Mouse (Mus musculus): ENCODE data around the gene Fate1. TPM values are rescaled to one million over a fixed set of nuclear protein-coding genes. Genes with fewer than 3 reads are reported as not detected.

Fate1 gene
- polyA plus RNA-seq, 1 experiment from 2014 or later, result not detected

- no peak overlapping the region for H3K27ac ChIP-seq
- H3K9me3 ChIP-seq (replicated peaks), result no peaks in the 10 kb centered on the region
- 95% methylated on average over 1 of the region's 1 CpGs for WGBS
- H3K4me3 ChIP-seq, result no peak overlapping the region
- H3K4me2 ChIP-seq (replicated peaks), result no peak overlapping the region
- H3K36me3 ChIP-seq, result no peaks in the 10 kb centered on the region
- H3K9ac ChIP-seq, result no peak overlapping the region
- no peaks in the 10 kb centered on the region for H3K4me1 ChIP-seq
- no peak for ATAC-seq (ENCODE audit: low FRiP score)
- H3K27me3 ChIP-seq, result no peaks in the 10 kb centered on the region
Measured at GRCm38 (mm10) chrX:71983775-71984174, 11.0 kb downstream of the Fate1 start.

GRCm38 (mm10) chrX:71991549-71991948, 18.8 kb downstream of the Fate1 start, which contains the start of gene Cnga2:
TSS of gene Cnga2 (plus strand) at chrX:71991849.
- Histone ChIP-seq H3K27me3 (no peaks in the 10 kb centered on the region), H3K4me3 (no peak within 1 kb of the TSS), H3K4me2 (replicated peaks) (no peak within 1 kb of the TSS), H3K4me1 (no peaks in the 10 kb centered on the region), H3K27ac (no peak within 1 kb of the TSS), H3K9ac (no peak within 1 kb of the TSS), H3K9me3 (replicated peaks) (no peaks in the 10 kb centered on the region), H3K36me3 (no peaks in the 10 kb centered on the region)
- no peak for ATAC-seq (ENCODE audit: low FRiP score)
- whole genome bisulfite sequencing, result 85% methylated on average over 3 of the region's 3 CpGs

GRCm38 (mm10) chrX:71995972-71996371, 23.2 kb downstream of the Fate1 start:
- Histone ChIP-seq H3K4me3 (no peak overlapping the region), H3K27me3 (no peaks in the 10 kb centered on the region), H3K9me3 (replicated peaks) (no peaks in the 10 kb centered on the region), H3K9ac (no peak overlapping the region), H3K4me1 (no peaks in the 10 kb centered on the region), H3K36me3 (no peaks in the 10 kb centered on the region), H3K4me2 (replicated peaks) (no peak overlapping the region), H3K27ac (no peak overlapping the region)
- WGBS, result 68% methylated on average over 1 of the region's 1 CpGs
- no peak for ATAC-seq (ENCODE audit: low FRiP score)

GRCm38 (mm10) chrX:72009930-72010329, 37.1 kb downstream of the Fate1 start:
- H3K27me3 ChIP-seq, result no peaks in the 10 kb centered on the region
- no peak for ATAC-seq (ENCODE audit: low FRiP score)
- no peaks in the 10 kb centered on the region for H3K9me3 ChIP-seq (replicated peaks)
- no peaks in the 10 kb centered on the region for H3K36me3 ChIP-seq
- no peak overlapping the region for H3K4me3 ChIP-seq
- no peak overlapping the region for H3K27ac ChIP-seq
- no peak overlapping the region for H3K4me2 ChIP-seq (replicated peaks)
- H3K4me1 ChIP-seq, result no peaks in the 10 kb centered on the region
- H3K9ac ChIP-seq, result no peak overlapping the region

- H3K9ac ChIP-seq, result no peak overlapping the region
- H3K9me3 ChIP-seq (replicated peaks), result no peaks in the 10 kb centered on the region
- no peaks in the 10 kb centered on the region for H3K27me3 ChIP-seq
- ATAC-seq (ENCODE audit: low FRiP score), result no peak
- H3K27ac ChIP-seq, result no peak overlapping the region
- 66% methylated on average over 9 of the region's 9 CpGs for WGBS
- H3K4me3 ChIP-seq, result no peak overlapping the region
- no peaks in the 10 kb centered on the region for H3K36me3 ChIP-seq
- H3K4me2 ChIP-seq (replicated peaks), result no peak overlapping the region
- no peaks in the 10 kb centered on the region for H3K4me1 ChIP-seq
Measured at GRCm38 (mm10) chrX:72012236-72012635, 39.5 kb downstream of the Fate1 start.

GRCm38 (mm10) chrX:72012804-72013203, 40.0 kb downstream of the Fate1 start:
- Histone ChIP-seq H3K36me3 (no peaks in the 10 kb centered on the region), H3K27ac (no peak overlapping the region), H3K27me3 (no peaks in the 10 kb centered on the region), H3K4me1 (no peaks in the 10 kb centered on the region), H3K4me2 (replicated peaks) (no peak overlapping the region), H3K9ac (no peak overlapping the region), H3K9me3 (replicated peaks) (no peaks in the 10 kb centered on the region), H3K4me3 (no peak overlapping the region)
- ATAC-seq (ENCODE audit: low FRiP score), result no peak
- 30% methylated on average over 3 of the region's 3 CpGs for WGBS

- Histone ChIP-seq H3K4me3 (no peak overlapping the region), H3K4me1 (no peaks in the 10 kb centered on the region), H3K27ac (no peak overlapping the region), H3K4me2 (replicated peaks) (no peak overlapping the region), H3K27me3 (no peaks in the 10 kb centered on the region), H3K9me3 (replicated peaks) (no peaks in the 10 kb centered on the region), H3K9ac (no peak overlapping the region), H3K36me3 (no peaks in the 10 kb centered on the region)
- ATAC-seq (ENCODE audit: low FRiP score), result no peak
- WGBS, result 76% methylated on average over 1 of the region's 1 CpGs
Measured at GRCm38 (mm10) chrX:72022241-72022640, 49.5 kb downstream of the Fate1 start.

- no peaks in the 10 kb centered on the region for H3K4me1 ChIP-seq
- H3K4me2 ChIP-seq (replicated peaks), result no peak overlapping the region
- no peaks in the 10 kb centered on the region for H3K36me3 ChIP-seq
- H3K4me3 ChIP-seq, result no peak overlapping the region
- WGBS, result 40% methylated on average over 10 of the region's 10 CpGs
- H3K27me3 ChIP-seq, result no peaks in the 10 kb centered on the region
- no peak overlapping the region for H3K27ac ChIP-seq
- ATAC-seq (ENCODE audit: low FRiP score), result no peak
- no peak overlapping the region for H3K9ac ChIP-seq
- H3K9me3 ChIP-seq (replicated peaks), result no peaks in the 10 kb centered on the region
Measured at GRCm38 (mm10) chrX:72022750-72023398, 50.1 kb downstream of the Fate1 start.

- H3K9ac ChIP-seq, result no peak overlapping the region
- no peaks in the 10 kb centered on the region for H3K36me3 ChIP-seq
- ATAC-seq (ENCODE audit: low FRiP score), result no peak
- no peak overlapping the region for H3K4me3 ChIP-seq
- no peak overlapping the region for H3K27ac ChIP-seq
- 65% methylated on average over 3 of the region's 3 CpGs for WGBS
- no peak overlapping the region for H3K4me2 ChIP-seq (replicated peaks)
- H3K9me3 ChIP-seq (replicated peaks), result no peaks in the 10 kb centered on the region
- no peaks in the 10 kb centered on the region for H3K4me1 ChIP-seq
- H3K27me3 ChIP-seq, result no peaks in the 10 kb centered on the region
Measured at GRCm38 (mm10) chrX:72023542-72023941, 50.8 kb downstream of the Fate1 start.

Other genes starting within 250 kb of the Fate1 start
- gene Vma21, start 157.1 kb upstream of the Fate1 start, polyA plus RNA-seq (2016; fragmentation: Nextera tagmentation; extraction: Ambion mirVana), result 50.5 and 53.3 TPM in 2 replicates
- gene Gm1141, start 52.0 kb upstream of the Fate1 start, polyA plus RNA-seq (2016; fragmentation: Nextera tagmentation; extraction: Ambion mirVana), result 0.18 TPM in 1 of 2 replicates, not detected in the other
- gene Prrg3, start 10.4 kb upstream of the Fate1 start, polyA plus RNA-seq (2016; fragmentation: Nextera tagmentation; extraction: Ambion mirVana), result 11.4 and 15.0 TPM in 2 replicates
- gene Cnga2, start 18.9 kb downstream of the Fate1 start, polyA plus RNA-seq (2016; fragmentation: Nextera tagmentation; extraction: Ambion mirVana), result 0.09 and 0.12 TPM in 2 replicates
- not detected in 2 replicates for gene Magea4, start 249.0 kb downstream of the Fate1 start, polyA plus RNA-seq (2016; fragmentation: Nextera tagmentation; extraction: Ambion mirVana)

All from hindbrain, embryonic 12.5 days (tissue).